19 mouse cellular contexts compared by ENCODE assay signal in genomic region chr15:85204383-85204782, GRCm38 (mm10). TPM values are rescaled to one million over a fixed set of nuclear protein-coding genes. Genes with fewer than 3 reads are reported as not detected.
"Had no signal": no experiment of that assay in that cellular context is flagged by ENCODE, and none has a peak within 500 bp of the region (broad histone marks: within the 10 kb centered on the region; RNA-seq: fewer than 3 reads in every experiment).

No protein-coding gene starts in this region.

- H3K27ac ChIP-seq: kidney, postnatal 0 days; layer of hippocampus, adult 2 months; liver, embryonic 13.5 days; neural tube, embryonic 12.5 days; neural tube, embryonic 15.5 days; stomach, embryonic 15.5 days had no signal

- H3K27me3 ChIP-seq: stomach, embryonic 15.5 days had no signal

- H3K4me2 ChIP-seq: liver, embryonic 13.5 days; midbrain, embryonic 11.5 days; neural tube, embryonic 12.5 days; neural tube, embryonic 15.5 days; stomach, embryonic 15.5 days had no signal

- H3K36me3 ChIP-seq: liver, embryonic 13.5 days; neural tube, embryonic 15.5 days had no signal

- H3K4me3 ChIP-seq: layer of hippocampus, adult 2 months; liver, embryonic 13.5 days; neural tube, embryonic 12.5 days; neural tube, embryonic 15.5 days; stomach, embryonic 15.5 days had no signal

- H3K9ac ChIP-seq: liver, embryonic 13.5 days; neural tube, embryonic 12.5 days; neural tube, embryonic 15.5 days; stomach, embryonic 15.5 days had no signal

- H3K9me3 ChIP-seq: neural tube, embryonic 12.5 days; neural tube, embryonic 15.5 days; stomach, embryonic 15.5 days had no signal

- DNase-seq: kidney, adult 2 months; kidney, postnatal 25 days; layer of hippocampus, adult 9-11 months; liver, embryonic 13.5 days; lung, adult 2 months; lung, postnatal 14 days; lung, postnatal 4 days; midbrain, embryonic 14.5 days; retina, postnatal 1 day; right cerebral cortex, postnatal 25 days; spleen, adult 18-20 months; thymus, postnatal 36 days had no signal

RNA-seq across cellular contexts. Expression of gene Fbln1, which starts 1.4 kb away (rescaled TPM):
- total RNA-seq: megakaryocyte-erythroid progenitor cell, adult 5-6 weeks had no signal
